ENCODE assay signal across 9 mouse cellular contexts in the genomic region with DNA sequence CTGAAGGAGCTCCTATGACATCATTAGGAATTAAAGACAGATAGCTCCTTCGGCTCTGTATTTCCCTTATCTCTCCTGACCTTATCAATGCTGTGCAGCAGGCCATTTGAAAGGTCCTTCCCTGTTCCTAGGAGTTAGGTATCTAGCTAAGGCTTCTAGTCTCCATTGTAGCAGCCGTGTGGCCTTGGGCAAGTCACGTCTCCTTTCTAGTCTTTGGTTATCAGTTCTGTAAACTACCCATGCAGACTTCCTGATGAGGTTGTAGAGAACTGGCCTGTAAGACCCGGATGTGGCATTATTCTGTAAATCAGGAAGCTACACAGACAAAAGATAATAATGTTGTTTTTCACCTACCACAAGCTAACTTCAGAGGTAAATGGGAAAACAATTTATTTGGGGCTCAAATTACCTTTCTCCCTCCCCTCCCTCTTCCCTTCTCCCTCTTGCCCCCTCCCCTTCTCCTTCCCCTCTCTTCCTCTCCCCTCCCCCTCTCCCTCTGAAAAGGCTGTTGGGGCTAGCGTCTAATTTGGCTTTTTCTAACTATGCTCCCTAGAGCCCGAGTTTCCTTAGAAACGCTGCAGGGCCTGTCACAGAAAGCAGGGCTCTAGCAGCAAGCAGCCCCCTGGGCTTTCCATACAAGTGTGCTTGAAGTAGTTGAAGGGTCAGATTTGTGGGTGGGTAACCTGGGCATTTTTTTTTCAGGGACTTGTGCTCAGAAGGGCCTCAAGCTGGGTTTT. TPM values are rescaled to one million over a fixed set of nuclear protein-coding genes. Genes with fewer than 3 reads are reported as not detected.
A peak's percentile ranks its signal among the peaks of the same experiment; 100 is the strongest.
DNase-seq lines count a peak whose midpoint lies in the region; ATAC-seq and TF ChIP-seq lines count a peak whose summit lies in the region.
"Had no signal": no experiment of that assay in that cellular context is flagged by ENCODE, and none has a peak within 500 bp of the region (broad histone marks: within the 10 kb centered on the region; RNA-seq: fewer than 3 reads in every experiment).

No protein-coding gene starts in this region.

- peak; percentile 1 for DNase-seq in forelimb bud, embryonic 11.5 days (ENCODE audit: low read depth, low spot score)
- DNase-seq in ovary, postnatal 10 days (ENCODE audit: low spot score) = no peak
- DNase-seq in left cerebral cortex, adult 11 months (ENCODE audit: low spot score) = no peak
- no peak for DNase-seq in left cerebral cortex, postnatal 36 days (ENCODE audit: low spot score in 2 of 2)

- H3K27me3 ChIP-seq in intestine, embryonic 16.5 days (replicated peaks; ENCODE audit: control insufficient read depth, insufficient read depth, low read length) = no peaks in the 10 kb centered on the region
- no peaks in the 10 kb centered on the region for H3K27me3 ChIP-seq in intestine, embryonic 15.5 days (replicated peaks)
- no peaks in the 10 kb centered on the region for H3K27me3 ChIP-seq in midbrain, embryonic 16.5 days (ENCODE audit: control insufficient read depth, insufficient read depth, low read depth, low read length)
- H3K27me3 ChIP-seq: embryonic facial prominence, embryonic 13.5 days had no signal

- H3K36me3 ChIP-seq in intestine, embryonic 16.5 days (ENCODE audit: control insufficient read depth, insufficient read depth, low read length) = no peaks in the 10 kb centered on the region
- no peaks in the 10 kb centered on the region for H3K36me3 ChIP-seq in intestine, embryonic 15.5 days
- no peaks in the 10 kb centered on the region for H3K36me3 ChIP-seq in midbrain, embryonic 16.5 days (ENCODE audit: control insufficient read depth, insufficient read depth, low read length)
- H3K36me3 ChIP-seq: embryonic facial prominence, embryonic 13.5 days had no signal

- no peak overlapping the region for H3K4me3 ChIP-seq in intestine, embryonic 16.5 days (ENCODE audit: low read length)
- no peak overlapping the region for H3K4me3 ChIP-seq in intestine, embryonic 15.5 days (replicated peaks)
- H3K4me3 ChIP-seq in bone marrow, adult 2 months (replicated peaks; ENCODE audit: control insufficient read depth, low read depth, low read length) = peak overlapping the region; percentile 29
- H3K4me3 ChIP-seq in midbrain, embryonic 16.5 days (ENCODE audit: low read depth, low read length) = no peak overlapping the region
- H3K4me3 ChIP-seq: embryonic facial prominence, embryonic 13.5 days had no signal

- H3K4me1 ChIP-seq in intestine, embryonic 16.5 days (ENCODE audit: control insufficient read depth, insufficient read depth, low read length) = no peaks in the 10 kb centered on the region
- no peaks in the 10 kb centered on the region for H3K4me1 ChIP-seq in intestine, embryonic 15.5 days (replicated peaks)
- peaks cover 9% of the 10 kb centered on the region for H3K4me1 ChIP-seq in bone marrow, adult 2 months (ENCODE audit: control insufficient read depth, insufficient read depth, low read length)
- peaks cover 7% of the 10 kb centered on the region; the same call in 1 of the 2 replicates for H3K4me1 ChIP-seq in midbrain, embryonic 16.5 days (ENCODE audit: control insufficient read depth, insufficient read depth, low read length)

- H3K27ac ChIP-seq in intestine, embryonic 16.5 days (ENCODE audit: low read length) = no peak overlapping the region
- H3K27ac ChIP-seq in intestine, embryonic 15.5 days = no peak overlapping the region
- H3K27ac ChIP-seq in bone marrow, adult 2 months (ENCODE audit: control insufficient read depth, insufficient read depth, low read depth, low read length, poor library complexity) = peak overlapping the region; percentile 92
- H3K27ac ChIP-seq in midbrain, embryonic 16.5 days (ENCODE audit: low read length) = no peak overlapping the region
- H3K27ac ChIP-seq: embryonic facial prominence, embryonic 13.5 days had no signal

- intact Hi-C loops in left cerebral cortex, postnatal 36 days (cut with DNase I) = no loop called here

- peak; percentile 20; the same call in 1 of the 2 replicates for ATAC-seq in intestine, embryonic 16.5 days
- ATAC-seq in intestine, embryonic 15.5 days = no peak
- ATAC-seq in midbrain, embryonic 16.5 days = peak; percentile 36; the same call in 1 of the 2 replicates

- WGBS in intestine, embryonic 16.5 days = 48% methylated on average over 7 of the region's 7 CpGs
- 57% methylated on average over 7 of the region's 7 CpGs for WGBS in intestine, embryonic 15.5 days
- 18% methylated on average over 7 of the region's 7 CpGs for WGBS in bone marrow, adult 2 months
- 54% methylated on average over 7 of the region's 7 CpGs for WGBS in midbrain, embryonic 16.5 days

- no peak overlapping the region for H3K4me2 ChIP-seq in intestine, embryonic 16.5 days (ENCODE audit: low read depth, low read length)
- H3K4me2 ChIP-seq in intestine, embryonic 15.5 days (replicated peaks) = no peak overlapping the region
- no peak overlapping the region for H3K4me2 ChIP-seq in midbrain, embryonic 16.5 days (ENCODE audit: low read length)
- H3K4me2 ChIP-seq: embryonic facial prominence, embryonic 13.5 days had no signal

- H3K9me3 ChIP-seq in intestine, embryonic 16.5 days (ENCODE audit: control insufficient read depth, low read length) = no peaks in the 10 kb centered on the region
- H3K9me3 ChIP-seq in intestine, embryonic 15.5 days = no peaks in the 10 kb centered on the region
- H3K9me3 ChIP-seq in midbrain, embryonic 16.5 days (replicated peaks; ENCODE audit: control insufficient read depth, low read length, poor library complexity, severe bottlenecking) = no peaks in the 10 kb centered on the region
- H3K9me3 ChIP-seq: embryonic facial prominence, embryonic 13.5 days had no signal

- no peak for TF ChIP-seq CTCF in bone marrow, adult 2 months (IDR thresholded peaks at IDR 0.05; ENCODE audit: control insufficient read depth, insufficient read depth, low read length)

- H3K9ac ChIP-seq in intestine, embryonic 16.5 days (ENCODE audit: low read depth, low read length) = no peak overlapping the region
- no peak overlapping the region for H3K9ac ChIP-seq in intestine, embryonic 15.5 days
- H3K9ac ChIP-seq in midbrain, embryonic 16.5 days (ENCODE audit: low read depth, low read length) = no peak overlapping the region
- H3K9ac ChIP-seq: embryonic facial prominence, embryonic 13.5 days had no signal

- no peak for TF ChIP-seq POLR2A in bone marrow, adult 2 months (IDR thresholded peaks at IDR 0.05; ENCODE audit: borderline replicate concordance, control insufficient read depth, low read depth, low read length)

RNA-seq across cellular contexts. Expression of a gene that starts 7.5 kb away (rescaled TPM):
- 3.8 and 3.9 TPM in 2 replicates for polyA plus RNA-seq in intestine, embryonic 16.5 days (2015; fragmentation: Nextera tagmentation; extraction: Ambion mirVana)
- polyA plus RNA-seq in intestine, embryonic 15.5 days (2015; fragmentation: Nextera tagmentation; extraction: Ambion mirVana) = 3.1 and 3.4 TPM in 2 replicates
- 19.3 and 33.7 TPM in 2 replicates for polyA plus RNA-seq in bone marrow, adult 2 months (2011; ENCODE audit: insufficient read depth, insufficient read length, low replicate concordance, missing spikeins)
- polyA plus RNA-seq in midbrain, embryonic 16.5 days (2015; fragmentation: Nextera tagmentation; extraction: Ambion mirVana) = 0.65 and 1.2 TPM in 2 replicates
- 1 to 10 TPM; 1.2 to 1.5 TPM for total RNA-seq in left cerebral cortex, postnatal 36 days (2021)

RNA-seq across cellular contexts. Expression of a gene that starts 30.2 kb away (rescaled TPM):
- 5.9 and 6.8 TPM in 2 replicates for polyA plus RNA-seq in intestine, embryonic 16.5 days (2015; fragmentation: Nextera tagmentation; extraction: Ambion mirVana)
- 3.4 and 4.0 TPM in 2 replicates for polyA plus RNA-seq in intestine, embryonic 15.5 days (2015; fragmentation: Nextera tagmentation; extraction: Ambion mirVana)
- polyA plus RNA-seq in bone marrow, adult 2 months (2011; ENCODE audit: insufficient read depth, insufficient read length, low replicate concordance, missing spikeins) = not detected in 2 replicates
- polyA plus RNA-seq in midbrain, embryonic 16.5 days (2015; fragmentation: Nextera tagmentation; extraction: Ambion mirVana) = 0.55 and 0.84 TPM in 2 replicates
- under 1 TPM; 0.15 to 0.16 TPM for total RNA-seq in left cerebral cortex, postnatal 36 days (2021)
